Mouse (Mus musculus): ENCODE results near the gene Crybg2.
A peak's percentile ranks its signal among the peaks of the same experiment; 100 is the strongest.

The Crybg2 gene

GRCm38 (mm10) chr4:134058166-134058715 is 2.4 kb upstream of the Crybg2 start:
- no peak for DNase-seq (ENCODE audit: low read depth)

GRCm38 (mm10) chr4:134058908-134059307 is 1.7 kb upstream of the Crybg2 start:
- no peak for DNase-seq (ENCODE audit: low read depth)

- DNase-seq (ENCODE audit: low read depth) = no peak
These were observed 683 bp downstream of the Crybg2 start for GRCm38 (mm10) chr4:134061166-134061830.

- DNase-seq (ENCODE audit: low read depth) = no peak
These were observed 1.4 kb downstream of the Crybg2 start for GRCm38 (mm10) chr4:134061944-134062446.

GRCm38 (mm10) chr4:134062561-134062960 is 1.9 kb downstream of the Crybg2 start:
- no peak for DNase-seq (ENCODE audit: low read depth)

GRCm38 (mm10) chr4:134065431-134066004 is 4.9 kb downstream of the Crybg2 start:
- no peak for DNase-seq (ENCODE audit: low read depth)

GRCm38 (mm10) chr4:134067383-134067782 is 6.8 kb downstream of the Crybg2 start:
- DNase-seq (ENCODE audit: low read depth) = no peak

GRCm38 (mm10) chr4:134067833-134068544 is 7.4 kb downstream of the Crybg2 start:
- DNase-seq (ENCODE audit: low read depth) = no peak

- no peak for DNase-seq (ENCODE audit: low read depth)
These were observed 8.4 kb downstream of the Crybg2 start for GRCm38 (mm10) chr4:134068793-134069580.

GRCm38 (mm10) chr4:134078694-134079093 is 18.1 kb downstream of the Crybg2 start:
- peak; percentile 71 for DNase-seq (ENCODE audit: low read depth)

GRCm38 (mm10) chr4:134080674-134081073 is 20.1 kb downstream of the Crybg2 start:
- DNase-seq (ENCODE audit: low read depth) = no peak

- peak; percentile 77 for DNase-seq (ENCODE audit: low read depth)
These were observed 21.2 kb downstream of the Crybg2 start for GRCm38 (mm10) chr4:134081730-134082386.

- DNase-seq (ENCODE audit: low read depth) = no peak
These were observed 21.8 kb downstream of the Crybg2 start for GRCm38 (mm10) chr4:134082460-134082859.

GRCm38 (mm10) chr4:134084999-134085398 is 24.4 kb downstream of the Crybg2 start:
- no peak for DNase-seq (ENCODE audit: low read depth)

GRCm38 (mm10) chr4:134087412-134087811 is 26.8 kb downstream of the Crybg2 start:
- DNase-seq (ENCODE audit: low read depth) = no peak

- DNase-seq (ENCODE audit: low read depth) = no peak
These were observed 28.4 kb downstream of the Crybg2 start for GRCm38 (mm10) chr4:134089029-134089428.

- DNase-seq (ENCODE audit: low read depth) = no peak
These were observed 30.1 kb downstream of the Crybg2 start for GRCm38 (mm10) chr4:134090521-134091224.

- no peak for DNase-seq (ENCODE audit: low read depth)
These were observed 30.6 kb downstream of the Crybg2 start for GRCm38 (mm10) chr4:134091225-134091529.

- peak; percentile 56 for DNase-seq (ENCODE audit: low read depth)
These were observed 32.0 kb downstream of the Crybg2 start for GRCm38 (mm10) chr4:134092382-134093288.
